Mouse (Mus musculus) CH12.LX (cell line): ENCODE results near the gene Hddc2. TPM values are rescaled to one million over a fixed set of nuclear protein-coding genes. Genes with fewer than 3 reads are reported as not detected.
"Not testable (repeated sequence)": the region's sequence is repeated elsewhere in the genome, so short reads cannot be mapped to it uniquely, and the experiment has no call there.

Experiments
- DNase-seq: peaks from one replicate; pipeline ENCODE4 v3.0.0-alpha.2; 2013; ENCODE audit errors: extremely low read depth
- H3K27ac ChIP-seq: 2 replicates; pipeline ENCODE4 v1.5.1; 2012; ENCODE audit warnings: low read depth, mild to moderate bottlenecking, control low read depth, moderate library complexity; ENCODE audit not compliant: insufficient read depth
- H3K27me3 ChIP-seq: replicated peaks from 2 replicates; pipeline ENCODE3; 2012; ENCODE audit warnings: inconsistent platforms
- H3K36me3 ChIP-seq, 2 experiments: replicated peaks in 1 of 2; 2 replicates each; pipeline versions ENCODE3 to v1.6.1; 2012; ENCODE audit warnings: inconsistent platforms in 1 of 2, low read length in 1 of 2, mild to moderate bottlenecking in 1 of 2, mixed read lengths in 1 of 2, moderate library complexity in 1 of 2; ENCODE audit not compliant: control insufficient read depth in 1 of 2, insufficient read depth in 1 of 2
- H3K4me1 ChIP-seq, 2 experiments: 2 replicates each; pipeline ENCODE4 v1.6.1; 2012; ENCODE audit warnings: inconsistent platforms in 1 of 2, moderate library complexity in 1 of 2; ENCODE audit not compliant: insufficient read depth in 2 of 2, control insufficient read depth in 1 of 2
- H3K4me2 ChIP-seq: 2 replicates; pipeline ENCODE4 v1.6.1; 2012; ENCODE audit warnings: low read depth, mild to moderate bottlenecking, control low read depth; ENCODE audit not compliant: poor library complexity, insufficient read depth, severe bottlenecking
- H3K4me3 ChIP-seq, 3 experiments: fragments of 150-350 bp in 1 of 3; sonication (generic) in 1 of 3; replicated peaks in 1 of 3; 2 replicates each; pipeline versions ENCODE3 to v1.5.1; 2011 to 2012; ENCODE audit warnings: low read depth in 2 of 3, low read length in 2 of 3, mild to moderate bottlenecking in 2 of 3, moderate library complexity in 2 of 3, control low read depth in 1 of 3, improper control_type of control experiment in 1 of 3, inconsistent platforms in 1 of 3, mixed read lengths in 1 of 3; ENCODE audit not compliant: poor library complexity in 1 of 3
- H3K79me2 ChIP-seq: replicated peaks from 2 replicates; pipeline ENCODE4 v1.6.1; 2012; ENCODE audit warnings: mild to moderate bottlenecking, moderate library complexity; ENCODE audit not compliant: control insufficient read depth, poor library complexity, insufficient read depth, severe bottlenecking; ENCODE audit errors: extremely low read depth
- H3K9ac ChIP-seq: 2 replicates; pipeline ENCODE4 v1.6.1; 2012; ENCODE audit warnings: low read depth, mild to moderate bottlenecking, control low read depth, moderate library complexity; ENCODE audit not compliant: insufficient read depth
- H3K9me3 ChIP-seq: replicated peaks from 2 replicates; pipeline ENCODE3; 2012; ENCODE audit warnings: low read length, inconsistent platforms, mixed read lengths
- BHLHE40 ChIP-seq: IDR thresholded peaks from 2 replicates; pipeline ENCODE4 v1.6.1; 2011; ENCODE audit warnings: mild to moderate bottlenecking, low read depth, low read length, improper control_type of control experiment
- CHD1 ChIP-seq: IDR thresholded peaks from 2 replicates; pipeline ENCODE4 v1.6.1; 2012; ENCODE audit warnings: low read depth, low read length, improper control_type of control experiment, inconsistent platforms
- CHD2 ChIP-seq: IDR thresholded peaks from 2 replicates; pipeline ENCODE4 v1.6.1; 2011; ENCODE audit warnings: low read length, improper control_type of control experiment
- CTCF ChIP-seq, 2 experiments: IDR thresholded peaks in 1 of 2; conservative IDR thresholded peaks in 1 of 2; 2 replicates each; pipeline ENCODE4 v1.5.1; 2011 to 2012; ENCODE audit warnings: low read depth in 2 of 2, low read length in 2 of 2, improper control_type of control experiment in 1 of 2, inconsistent platforms in 1 of 2, mild to moderate bottlenecking in 1 of 2, moderate library complexity in 1 of 2
- E2F4 ChIP-seq: IDR thresholded peaks from 2 replicates; pipeline ENCODE4 v1.6.1; 2011; ENCODE audit warnings: low read depth, low read length, improper control_type of control experiment; ENCODE audit not compliant: insufficient replicate concordance
- EP300 ChIP-seq: IDR thresholded peaks from 2 replicates; pipeline ENCODE4 v1.6.1; 2011; ENCODE audit warnings: low read length, improper control_type of control experiment
- GABPA ChIP-seq: IDR thresholded peaks from 2 replicates; pipeline ENCODE4 v1.6.1; 2012; ENCODE audit warnings: low read depth, low read length, improper control_type of control experiment, inconsistent platforms; ENCODE audit not compliant: insufficient replicate concordance
- HCFC1 ChIP-seq: IDR thresholded peaks from 2 replicates; pipeline ENCODE4 v1.6.1; 2012; ENCODE audit warnings: low read depth, mild to moderate bottlenecking, inconsistent platforms, low read length, improper control_type of control experiment
- MEF2A ChIP-seq: IDR thresholded peaks from 2 replicates; pipeline ENCODE4 v1.6.1; 2014; ENCODE audit warnings: low read depth, mild to moderate bottlenecking, inconsistent platforms, low read length, improper control_type of control experiment, borderline replicate concordance
- MXI1 ChIP-seq: IDR thresholded peaks from 2 replicates; pipeline ENCODE4 v1.6.1; 2011; ENCODE audit warnings: mild to moderate bottlenecking, low read depth, low read length, improper control_type of control experiment
- MYC ChIP-seq: IDR thresholded peaks from 2 replicates; pipeline ENCODE4 v1.6.1; 2011; ENCODE audit warnings: low read depth, mild to moderate bottlenecking, improper control_type of control experiment, low read length
- NRF1 ChIP-seq: IDR thresholded peaks from 2 replicates; pipeline ENCODE4 v1.6.1; 2014; ENCODE audit warnings: low read depth, mild to moderate bottlenecking, inconsistent platforms, low read length, improper control_type of control experiment, moderate library complexity
- PAX5 ChIP-seq: IDR thresholded peaks from 2 replicates; pipeline ENCODE4 v1.6.1; 2012; ENCODE audit warnings: low read length, inconsistent platforms, mixed read lengths
- SMC3 ChIP-seq: IDR thresholded peaks from 2 replicates; pipeline ENCODE4 v1.6.1; 2011; ENCODE audit warnings: low read depth, low read length, improper control_type of control experiment
- TBP ChIP-seq: conservative IDR thresholded peaks from 2 replicates; pipeline ENCODE4 v1.6.1; 2011; ENCODE audit warnings: low read depth, low read length, improper control_type of control experiment
- USF1 ChIP-seq: IDR thresholded peaks from 2 replicates; pipeline ENCODE4 v1.6.1; 2014; ENCODE audit warnings: low read depth, mild to moderate bottlenecking, inconsistent platforms, low read length, improper control_type of control experiment
- ZC3H11A ChIP-seq: IDR thresholded peaks from 2 replicates; pipeline ENCODE4 v1.6.1; 2012; ENCODE audit warnings: low read depth, mild to moderate bottlenecking, inconsistent platforms, low read length, improper control_type of control experiment
- ZKSCAN1 ChIP-seq: IDR thresholded peaks from 2 replicates; pipeline ENCODE4 v1.6.1; 2012; ENCODE audit warnings: low read depth, inconsistent platforms, low read length, improper control_type of control experiment, borderline replicate concordance
- ZMIZ1 ChIP-seq: IDR thresholded peaks from 2 replicates; pipeline ENCODE4 v1.6.1; 2012; ENCODE audit warnings: low read depth, mild to moderate bottlenecking, inconsistent platforms, low read length, improper control_type of control experiment
- ZNF384 ChIP-seq: IDR thresholded peaks from 2 replicates; pipeline ENCODE4 v1.6.1; 2012; ENCODE audit warnings: low read depth, low read length, improper control_type of control experiment, inconsistent platforms
- dilution Hi-C: fragments of 300-500 bp; cut with MboI; formaldehyde crosslinking; loops from 2 replicates; pipeline ENCODE4 v1.14.3; 2020; ENCODE audit warnings: low sequenced_read_pairs; ENCODE audit not compliant: extremely low pct_unique_long_range_greater_than_20kb, extremely low pct_ligation_motif_present
- in situ Hi-C: fragments of 300-500 bp; cut with MboI; formaldehyde crosslinking; loops from 3 replicates; pipeline ENCODE4 v1.14.3; 2019; ENCODE audit warnings: low sequenced_read_pairs, low pct_ligation_motif_present, low pct_unique_long_range_greater_than_20kb, mixed read lengths
- polyA plus RNA-seq: library from polyadenylated mRNA; unstranded; fragments of >175 nt; gene quantifications from 2 replicates; pipeline ENCODE4 v1.2.1, GENCODE M21; 2012; ENCODE audit warnings: low read depth; ENCODE audit not compliant: insufficient read length
- total RNA-seq, 2 experiments: library from RNA; depleted of rRNA; stranded (reverse); fragments of 300-350 nt in 1 of 2; fragments of >200 nt in 1 of 2; gene quantifications; 2 replicates each; pipeline ENCODE4 v1.2.3; 2012 to 2014

Hddc2 gene
- total and polyA plus RNA-seq, 3 experiments: 51.5 to 93.0 (median 51.7) TPM

DNA sequence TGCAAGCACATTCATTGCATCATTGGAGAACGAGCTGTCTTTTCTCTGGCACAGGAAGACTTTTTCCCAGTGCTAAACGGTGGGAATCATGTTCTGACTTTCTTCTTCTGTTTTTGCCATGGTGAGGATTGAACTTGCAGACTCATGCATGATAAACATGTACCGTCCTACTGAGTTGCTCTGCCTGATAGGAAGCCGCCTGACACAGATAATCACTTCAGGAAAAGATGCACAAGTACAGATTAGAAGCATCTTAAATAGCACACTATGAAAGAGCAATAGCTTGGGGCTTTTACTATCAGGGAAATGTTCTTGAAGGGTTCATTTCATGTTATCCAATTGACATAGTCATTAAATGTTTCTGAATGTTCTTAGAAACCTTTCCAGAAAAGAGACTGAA, 46.6 kb downstream of the Hddc2 start:
- dilution Hi-C loops: no loop called here
- no peaks in the 10 kb centered on the region for H3K4me1 ChIP-seq
- in situ Hi-C loops: no loop called here
- no peak for DNase-seq
- H3K27me3 ChIP-seq: no peaks in the 10 kb centered on the region
- no peak overlapping the region for H3K4me3 ChIP-seq
- no peak overlapping the region for H3K4me2 ChIP-seq
- H3K27ac ChIP-seq: no peak overlapping the region
- H3K36me3 ChIP-seq: no peaks in the 10 kb centered on the region
- H3K9me3 ChIP-seq: no peaks in the 10 kb centered on the region
- H3K9ac ChIP-seq: no peak overlapping the region
- no peak for TF ChIP-seq E2F4
- no peak for TF ChIP-seq USF1
- TF ChIP-seq MXI1: no peak
- no peak for TF ChIP-seq ZKSCAN1
- no peak for TF ChIP-seq ZMIZ1
- no peak for TF ChIP-seq EP300
- TF ChIP-seq GABPA: no peak
- no peak for TF ChIP-seq CHD2
- no peak for TF ChIP-seq TBP
- no peak for TF ChIP-seq MYC
- TF ChIP-seq MEF2A: no peak
- no peak for TF ChIP-seq HCFC1
- TF ChIP-seq NRF1: no peak
- no peak for TF ChIP-seq CHD1
- TF ChIP-seq ZC3H11A: no peak
- TF ChIP-seq PAX5: no peak
- TF ChIP-seq ZNF384: no peak
- no peak for TF ChIP-seq SMC3
- no peak for TF ChIP-seq BHLHE40
- no peaks in the 10 kb centered on the region for H3K79me2 ChIP-seq

DNA sequence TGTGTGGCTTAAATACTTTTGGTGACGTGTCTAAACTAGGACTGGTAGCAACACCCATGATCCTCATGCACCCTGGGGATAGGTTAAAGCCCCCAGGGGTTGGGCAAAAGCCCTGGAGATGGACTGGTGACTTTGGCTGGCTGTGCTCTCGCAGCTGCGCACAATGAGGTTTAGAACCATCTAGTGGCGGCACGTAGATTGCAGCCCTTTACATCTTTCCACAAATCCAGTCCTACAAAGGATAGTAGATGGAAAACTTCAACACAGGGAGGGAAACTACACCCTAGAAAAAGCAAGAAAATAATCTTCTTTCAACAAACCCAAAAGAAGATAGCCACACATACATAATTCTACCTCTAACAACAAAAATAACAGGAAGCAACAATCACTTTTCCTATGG, 57.0 kb downstream of the Hddc2 start:
- H3K4me2 ChIP-seq, H3K27me3 ChIP-seq, in situ Hi-C loops, H3K4me3 ChIP-seq, H3K4me1 ChIP-seq, H3K36me3 ChIP-seq, H3K27ac ChIP-seq, dilution Hi-C loops, H3K79me2 ChIP-seq, H3K9me3 ChIP-seq, H3K9ac ChIP-seq: not testable (repeated sequence)
- peak in 1 of 2 experiments; percentile 18; a peak in 1 of 4 replicates for TF ChIP-seq CTCF (conservative IDR thresholded peaks at IDR 0.05 in 1 of 2, IDR thresholded peaks at IDR 0.05 in 1 of 2; ENCODE audit: low read depth in 2 of 2, low read length in 2 of 2)
- TF ChIP-seq NRF1: 0 out of 2 replicates have a peak, but pooled peaks have one; percentile 20
- peak; percentile 17 for DNase-seq

Other genes starting within 250 kb of the Hddc2 start
- not detected in 2 replicates for gene Tpd52l1, start 132.6 kb downstream of the Hddc2 start, total RNA-seq (2012; rRNA removed)
- gene Tpd52l1, start 132.6 kb downstream of the Hddc2 start, total RNA-seq (2014; rRNA removed): not detected in 2 replicates
- gene Tpd52l1, start 132.6 kb downstream of the Hddc2 start, polyA plus RNA-seq: not detected in 2 replicates